Mouse (Mus musculus): ENCODE results near the gene Porcn. TPM values are rescaled to one million over a fixed set of nuclear protein-coding genes. Genes with fewer than 3 reads are reported as not detected.

Porcn gene
- polyA plus RNA-seq, 1 experiment from 2014 or later: 11.6 TPM

- H3K27me3 ChIP-seq: no peaks in the 10 kb centered on the region
- no peak for ATAC-seq (ENCODE audit: borderline replicate concordance, extremely low read depth, low FRiP score, low TSS enrichment)
- H3K4me3 ChIP-seq: no peak overlapping the region
- H3K9ac ChIP-seq: no peak overlapping the region
- peaks cover 4% of the 10 kb centered on the region; the same call in 1 of the 2 replicates for H3K4me1 ChIP-seq
- 83% methylated on average over 10 of the region's 10 CpGs for WGBS
- no peaks in the 10 kb centered on the region for H3K9me3 ChIP-seq
- no peaks in the 10 kb centered on the region for H3K36me3 ChIP-seq
- no peak overlapping the region for H3K27ac ChIP-seq
- no peak overlapping the region for H3K4me2 ChIP-seq
Measured at GRCm38 (mm10) chrX:8204076-8204475, 2.2 kb downstream of the Porcn start.

GRCm38 (mm10) chrX:8203105-8203504, 3.2 kb downstream of the Porcn start:
- Histone ChIP-seq H3K9ac (no peak overlapping the region), H3K4me1 (peaks cover 4% of the 10 kb centered on the region; the same call in 1 of the 2 replicates), H3K9me3 (no peaks in the 10 kb centered on the region), H3K4me2 (no peak overlapping the region), H3K36me3 (no peaks in the 10 kb centered on the region), H3K4me3 (no peak overlapping the region), H3K27ac (no peak overlapping the region), H3K27me3 (no peaks in the 10 kb centered on the region)
- ATAC-seq (ENCODE audit: borderline replicate concordance, extremely low read depth, low FRiP score, low TSS enrichment): no peak
- 83% methylated on average over 14 of the region's 14 CpGs for WGBS

- Histone ChIP-seq H3K27ac (peak within 1 kb of the TSS; percentile 67; the same call in 1 of the 2 replicates), H3K4me3 (peak within 1 kb of the TSS; percentile 58), H3K36me3 (no peaks in the 10 kb centered on the region), H3K4me2 (peak within 1 kb of the TSS; percentile 65), H3K27me3 (no peaks in the 10 kb centered on the region), H3K9me3 (no peaks in the 10 kb centered on the region), H3K4me1 (no peaks in the 10 kb centered on the region), H3K9ac (peak within 1 kb of the TSS; percentile 58)
- peak; percentile 25; the same call in 1 of the 2 replicates for ATAC-seq (ENCODE audit: borderline replicate concordance, extremely low read depth, low FRiP score, low TSS enrichment)
- 24% methylated on average over 10 of the region's 10 CpGs for WGBS
Measured at GRCm38 (mm10) chrX:8193419-8193723, 13.0 kb downstream of the Porcn start, which contains the start of gene Ebp. TSS of gene Ebp (minus strand) at chrX:8193512.

- peak overlapping the region; percentile 67; the same call in 1 of the 2 replicates for H3K27ac ChIP-seq
- H3K27me3 ChIP-seq: no peaks in the 10 kb centered on the region
- 16% methylated on average over 38 of the region's 38 CpGs for WGBS
- H3K4me1 ChIP-seq: no peaks in the 10 kb centered on the region
- H3K4me2 ChIP-seq: peak overlapping the region; percentile 65
- no peaks in the 10 kb centered on the region for H3K9me3 ChIP-seq
- ATAC-seq (ENCODE audit: borderline replicate concordance, extremely low read depth, low FRiP score, low TSS enrichment): peak; percentile 98
- no peaks in the 10 kb centered on the region for H3K36me3 ChIP-seq
- peak overlapping the region; percentile 58 for H3K9ac ChIP-seq
- H3K4me3 ChIP-seq: peak overlapping the region; percentile 58
Measured at GRCm38 (mm10) chrX:8192640-8193418, 13.5 kb downstream of the Porcn start.

GRCm38 (mm10) chrX:8192126-8192639, 14.1 kb downstream of the Porcn start:
- H3K9ac ChIP-seq: peak overlapping the region; percentile 58
- no peaks in the 10 kb centered on the region for H3K9me3 ChIP-seq
- H3K36me3 ChIP-seq: no peaks in the 10 kb centered on the region
- WGBS: 14% methylated on average over 11 of the region's 13 CpGs
- peak overlapping the region; percentile 67; the same call in 1 of the 2 replicates for H3K27ac ChIP-seq
- H3K4me2 ChIP-seq: peak overlapping the region; percentile 65
- H3K4me1 ChIP-seq: no peaks in the 10 kb centered on the region
- H3K27me3 ChIP-seq: no peaks in the 10 kb centered on the region
- peak overlapping the region; percentile 58 for H3K4me3 ChIP-seq
- peak; percentile 61; the same call in 1 of the 2 replicates for ATAC-seq (ENCODE audit: borderline replicate concordance, extremely low read depth, low FRiP score, low TSS enrichment)

- H3K4me1 ChIP-seq: no peaks in the 10 kb centered on the region
- H3K4me2 ChIP-seq: no peak overlapping the region
- no peaks in the 10 kb centered on the region for H3K36me3 ChIP-seq
- WGBS: 20% methylated on average over 7 of the region's 7 CpGs
- H3K9me3 ChIP-seq: no peaks in the 10 kb centered on the region
- H3K27ac ChIP-seq: no peak overlapping the region
- H3K9ac ChIP-seq: no peak overlapping the region
- H3K4me3 ChIP-seq: no peak overlapping the region
- H3K27me3 ChIP-seq: no peaks in the 10 kb centered on the region
- no peak for ATAC-seq (ENCODE audit: borderline replicate concordance, extremely low read depth, low FRiP score, low TSS enrichment)
Measured at GRCm38 (mm10) chrX:8182871-8183540, 23.3 kb downstream of the Porcn start.

GRCm38 (mm10) chrX:8179646-8180045, 26.7 kb downstream of the Porcn start:
- Histone ChIP-seq H3K4me1 (no peaks in the 10 kb centered on the region), H3K27ac (no peak overlapping the region), H3K4me3 (no peak overlapping the region), H3K9me3 (no peaks in the 10 kb centered on the region), H3K27me3 (no peaks in the 10 kb centered on the region), H3K4me2 (no peak overlapping the region), H3K36me3 (no peaks in the 10 kb centered on the region), H3K9ac (no peak overlapping the region)
- no peak for ATAC-seq (ENCODE audit: borderline replicate concordance, extremely low read depth, low FRiP score, low TSS enrichment)
- 71% methylated on average over 5 of the region's 5 CpGs for WGBS

GRCm38 (mm10) chrX:8178871-8179270, 27.5 kb downstream of the Porcn start:
- H3K9me3 ChIP-seq: no peaks in the 10 kb centered on the region
- ATAC-seq (ENCODE audit: borderline replicate concordance, extremely low read depth, low FRiP score, low TSS enrichment): no peak
- WGBS: 88% methylated on average over 2 of the region's 2 CpGs
- H3K9ac ChIP-seq: no peak overlapping the region
- no peaks in the 10 kb centered on the region for H3K36me3 ChIP-seq
- H3K4me2 ChIP-seq: no peak overlapping the region
- no peaks in the 10 kb centered on the region for H3K4me1 ChIP-seq
- no peak overlapping the region for H3K4me3 ChIP-seq
- no peak overlapping the region for H3K27ac ChIP-seq
- H3K27me3 ChIP-seq: no peaks in the 10 kb centered on the region

GRCm38 (mm10) chrX:8175504-8176385, 30.6 kb downstream of the Porcn start, which contains the start of gene Tbc1d25:
TSS of gene Tbc1d25 (minus strand) at chrX:8176181.
- Histone ChIP-seq H3K4me1 (no peaks in the 10 kb centered on the region), H3K4me3 (peak within 1 kb of the TSS; percentile 62), H3K4me2 (peak within 1 kb of the TSS; percentile 55), H3K36me3 (no peaks in the 10 kb centered on the region), H3K27ac (peak within 1 kb of the TSS; percentile 70), H3K9me3 (no peaks in the 10 kb centered on the region), H3K27me3 (no peaks in the 10 kb centered on the region), H3K9ac (peak within 1 kb of the TSS; percentile 51)
- WGBS: 12% methylated on average over 47 of the region's 56 CpGs
- peak; percentile 94 for ATAC-seq (ENCODE audit: borderline replicate concordance, extremely low read depth, low FRiP score, low TSS enrichment)

- Histone ChIP-seq H3K9me3 (no peaks in the 10 kb centered on the region), H3K4me3 (peak overlapping the region; percentile 62), H3K4me2 (peak overlapping the region; percentile 55), H3K4me1 (no peaks in the 10 kb centered on the region), H3K27me3 (no peaks in the 10 kb centered on the region), H3K36me3 (no peaks in the 10 kb centered on the region), H3K9ac (peak overlapping the region; percentile 51), H3K27ac (peak overlapping the region; percentile 70)
- 13% methylated on average over 4 of the region's 4 CpGs for WGBS
- ATAC-seq (ENCODE audit: borderline replicate concordance, extremely low read depth, low FRiP score, low TSS enrichment): no peak
Measured at GRCm38 (mm10) chrX:8175169-8175503, 31.2 kb downstream of the Porcn start.

All from lung, embryonic 15.5 days (tissue).